Mouse (Mus musculus): ENCODE measurements at regions not wholly inside any gene's neighbourhood (a gene's known extent, or its start where the extent isn't known, plus 50 kb on each side); places are given as distances from the start of the nearest gene placed in this dataset.

DNA sequence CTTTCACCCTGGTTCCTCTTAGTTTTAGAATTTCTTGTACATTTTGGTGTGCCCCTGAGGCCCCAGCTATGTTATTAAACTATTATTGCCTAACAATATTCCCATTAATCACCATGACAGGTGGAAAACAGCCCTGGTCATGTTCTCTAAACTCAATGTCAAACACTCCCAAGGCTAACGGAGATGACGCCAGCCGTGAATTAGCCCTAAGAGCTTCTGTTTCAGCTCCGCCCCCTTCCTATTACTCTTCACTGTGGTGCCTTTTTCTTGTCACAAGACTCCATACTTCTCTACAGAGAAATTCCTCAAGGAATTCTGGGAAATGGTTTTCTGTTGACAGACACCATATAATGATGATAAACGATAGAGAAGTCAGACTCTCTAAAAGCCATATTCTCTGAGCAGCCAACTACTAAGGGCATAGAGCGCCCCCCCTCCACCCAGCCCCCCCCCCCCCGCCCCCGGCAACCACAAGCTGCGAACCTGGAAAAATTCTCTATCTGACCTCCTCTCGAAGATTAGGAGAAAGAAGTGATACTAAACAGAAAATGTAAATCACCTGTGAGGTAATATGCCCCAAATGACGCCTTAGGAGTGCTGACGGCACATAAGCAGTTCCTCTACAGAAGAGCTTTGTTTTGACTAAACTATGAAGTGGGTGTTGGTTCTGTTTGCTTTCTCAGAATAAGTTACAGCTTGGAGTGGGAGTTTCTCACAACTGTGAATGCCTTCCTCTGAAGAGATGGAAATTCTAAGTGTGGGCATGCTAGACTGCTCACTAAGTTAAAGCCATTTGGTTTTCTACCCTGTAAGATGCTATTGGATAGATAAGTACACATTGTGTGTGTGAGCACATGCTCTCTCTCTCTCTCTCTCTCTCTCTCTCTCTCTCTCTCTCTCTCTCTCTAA is 76.8 kb upstream of the Sfrp2 start:
- dilution Hi-C loops (cut with MboI; ENCODE audit: extremely low pct_ligation_motif_present, extremely low pct_unique_long_range_greater_than_20kb, low sequenced_read_pairs): no loop called here
- no peak overlapping the region for H3K27ac ChIP-seq (ENCODE audit: insufficient read depth, low read depth)
- H3K9me3 ChIP-seq (replicated peaks; ENCODE audit: low read length): no peaks in the 10 kb centered on the region
- H3K4me2 ChIP-seq (ENCODE audit: insufficient read depth, low read depth, poor library complexity, severe bottlenecking): peak overlapping the region; percentile 89
- no peaks in the 10 kb centered on the region for H3K36me3 ChIP-seq (replicated peaks in 1 of 2; ENCODE audit: control insufficient read depth in 1 of 2, insufficient read depth in 1 of 2, low read length in 1 of 2)
- no peak overlapping the region for H3K4me3 ChIP-seq (replicated peaks in 1 of 3; ENCODE audit: low read depth in 2 of 3, low read length in 2 of 3, poor library complexity in 1 of 3)
- in situ Hi-C loops (cut with MboI; ENCODE audit: low pct_ligation_motif_present, low pct_unique_long_range_greater_than_20kb, low sequenced_read_pairs): no loop called here
- no peak overlapping the region for H3K9ac ChIP-seq (ENCODE audit: insufficient read depth, low read depth)
- DNase-seq (ENCODE audit: extremely low read depth): peak; percentile 23
- no peaks in the 10 kb centered on the region for H3K27me3 ChIP-seq (replicated peaks)
- no peaks in the 10 kb centered on the region for H3K79me2 ChIP-seq (replicated peaks; ENCODE audit: control insufficient read depth, extremely low read depth, insufficient read depth, poor library complexity, severe bottlenecking)
- peaks cover 0 to 3% of the 10 kb centered on the region in 2 experiments; a peak in 2 of 4 replicates for H3K4me1 ChIP-seq (ENCODE audit: control insufficient read depth in 1 of 2, insufficient read depth in 2 of 2)
- TF ChIP-seq ELF1 (IDR thresholded peaks at IDR 0.05; ENCODE audit: low read depth, low read length): no peak
- no peak for TF ChIP-seq MEF2A (IDR thresholded peaks at IDR 0.05; ENCODE audit: borderline replicate concordance, low read depth, low read length)
- TF ChIP-seq CHD1 (IDR thresholded peaks at IDR 0.05; ENCODE audit: low read depth, low read length): no peak

DNA sequence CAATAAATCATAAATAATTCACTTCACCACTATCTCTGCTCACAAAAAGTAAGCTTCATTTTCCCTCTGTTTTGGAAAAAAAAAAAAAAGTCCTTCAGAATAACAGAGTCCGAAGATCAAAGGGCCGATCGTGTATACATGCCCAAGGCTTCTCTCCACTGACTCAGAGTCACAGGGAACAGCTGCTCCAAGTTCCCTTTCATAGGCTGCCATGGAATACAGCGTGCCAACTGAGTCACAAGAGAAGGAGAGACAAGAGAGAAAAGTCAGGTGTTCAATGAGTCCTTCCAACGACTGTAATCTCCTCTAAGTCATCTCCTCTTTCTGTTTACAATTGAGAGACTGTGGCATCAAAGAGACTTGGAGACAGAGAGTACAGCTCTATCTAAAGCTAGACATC is 71.6 kb upstream of the Sfrp2 start:
- in situ Hi-C loops (cut with MboI; ENCODE audit: low pct_ligation_motif_present, low pct_unique_long_range_greater_than_20kb, low sequenced_read_pairs): no loop called here
- H3K4me1 ChIP-seq (ENCODE audit: control insufficient read depth in 1 of 2, insufficient read depth in 2 of 2): peaks cover 0 to 2% of the 10 kb centered on the region in 2 experiments; a peak in 2 of 4 replicates
- H3K79me2 ChIP-seq (replicated peaks; ENCODE audit: control insufficient read depth, extremely low read depth, insufficient read depth, poor library complexity, severe bottlenecking): no peaks in the 10 kb centered on the region

DNA sequence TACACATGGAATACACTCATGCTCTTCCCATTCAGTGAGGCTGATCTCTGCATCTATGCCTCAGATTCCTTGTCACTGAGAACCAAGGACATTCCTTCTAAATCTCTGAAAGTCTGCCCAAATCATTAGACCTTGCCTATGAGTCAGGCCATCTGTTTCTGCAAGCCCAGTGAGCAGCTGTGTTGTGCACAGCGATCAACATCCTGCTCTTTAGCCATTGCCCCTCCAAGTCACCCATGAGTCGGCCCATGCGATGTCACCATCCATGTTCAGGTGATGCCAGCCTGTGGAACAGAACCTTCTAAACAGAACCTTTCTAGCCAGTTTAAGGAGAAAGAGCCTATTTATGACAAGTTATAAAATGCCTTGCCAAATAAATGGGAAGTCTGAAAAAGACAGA is 66.4 kb upstream of the Sfrp2 start:
- H3K9me3 ChIP-seq (replicated peaks; ENCODE audit: low read length): no peaks in the 10 kb centered on the region
- H3K27me3 ChIP-seq (replicated peaks): no peaks in the 10 kb centered on the region
- no peak overlapping the region for H3K9ac ChIP-seq (ENCODE audit: insufficient read depth, low read depth)
- H3K4me3 ChIP-seq (replicated peaks in 1 of 3; ENCODE audit: low read depth in 2 of 3, low read length in 2 of 3, poor library complexity in 1 of 3): no peak overlapping the region
- dilution Hi-C loops (cut with MboI; ENCODE audit: extremely low pct_ligation_motif_present, extremely low pct_unique_long_range_greater_than_20kb, low sequenced_read_pairs) (no loop called here), in situ Hi-C loops (cut with MboI; ENCODE audit: low pct_ligation_motif_present, low pct_unique_long_range_greater_than_20kb, low sequenced_read_pairs) (no loop called here)
- H3K79me2 ChIP-seq (replicated peaks; ENCODE audit: control insufficient read depth, extremely low read depth, insufficient read depth, poor library complexity, severe bottlenecking): no peaks in the 10 kb centered on the region
- no peak overlapping the region for H3K4me2 ChIP-seq (ENCODE audit: insufficient read depth, low read depth, poor library complexity, severe bottlenecking)
- H3K36me3 ChIP-seq (replicated peaks in 1 of 2; ENCODE audit: control insufficient read depth in 1 of 2, insufficient read depth in 1 of 2, low read length in 1 of 2): no peaks in the 10 kb centered on the region
- TF ChIP-seq MAFK (IDR thresholded peaks at IDR 0.05; ENCODE audit: insufficient replicate concordance, low read length) (no peak), ETS1 (conservative IDR thresholded peaks at IDR 0.05; ENCODE audit: low read depth, low read length) (no peak), MAZ (IDR thresholded peaks at IDR 0.05; ENCODE audit: low read depth, low read length) (no peak), ZNF384 (IDR thresholded peaks at IDR 0.05; ENCODE audit: low read depth, low read length) (no peak), CHD2 (IDR thresholded peaks at IDR 0.05; ENCODE audit: low read length) (no peak)
- H3K27ac ChIP-seq (ENCODE audit: insufficient read depth, low read depth): no peak overlapping the region
- H3K4me1 ChIP-seq (ENCODE audit: control insufficient read depth in 1 of 2, insufficient read depth in 2 of 2): peaks cover 0 to 4% of the 10 kb centered on the region in 2 experiments; a peak in 2 of 4 replicates
- DNase-seq (ENCODE audit: extremely low read depth): no peak

More for the DNA sequence above, 71.6 kb upstream of the Sfrp2 start:
- Histone ChIP-seq H3K9ac (ENCODE audit: insufficient read depth, low read depth) (no peak overlapping the region), H3K27me3 (replicated peaks) (no peaks in the 10 kb centered on the region), H3K9me3 (replicated peaks; ENCODE audit: low read length) (no peaks in the 10 kb centered on the region), H3K4me2 (ENCODE audit: insufficient read depth, low read depth, poor library complexity, severe bottlenecking) (no peak overlapping the region), H3K36me3 (replicated peaks in 1 of 2; ENCODE audit: control insufficient read depth in 1 of 2, insufficient read depth in 1 of 2, low read length in 1 of 2) (no peaks in the 10 kb centered on the region), H3K4me3 (replicated peaks in 1 of 3; ENCODE audit: low read depth in 2 of 3, low read length in 2 of 3, poor library complexity in 1 of 3) (no peak overlapping the region), H3K27ac (ENCODE audit: insufficient read depth, low read depth) (no peak overlapping the region)
- DNase-seq (ENCODE audit: extremely low read depth): no peak
- TF ChIP-seq IRF4 (IDR thresholded peaks at IDR 0.05; ENCODE audit: low read depth, low read length) (no peak), RCOR1 (conservative IDR thresholded peaks at IDR 0.05; ENCODE audit: low read depth, low read length) (no peak), HCFC1 (IDR thresholded peaks at IDR 0.05; ENCODE audit: low read depth, low read length) (no peak), CTCF (conservative IDR thresholded peaks at IDR 0.05 in 1 of 2, IDR thresholded peaks at IDR 0.05 in 1 of 2; ENCODE audit: low read depth in 2 of 2, low read length in 2 of 2) (no peak), JUN (IDR thresholded peaks at IDR 0.05; ENCODE audit: insufficient read depth, low read depth, low read length) (no peak), CHD2 (IDR thresholded peaks at IDR 0.05; ENCODE audit: low read length) (no peak), ZC3H11A (IDR thresholded peaks at IDR 0.05; ENCODE audit: low read depth, low read length) (no peak), E2F4 (IDR thresholded peaks at IDR 0.05; ENCODE audit: insufficient replicate concordance, low read depth, low read length) (no peak), TBP (conservative IDR thresholded peaks at IDR 0.05; ENCODE audit: low read depth, low read length) (no peak), UBTF (IDR thresholded peaks at IDR 0.05; ENCODE audit: low read depth, low read length) (no peak), POLR2A (IDR thresholded peaks at IDR 0.05; ENCODE audit: low read depth, low read length) (no peak), MXI1 (IDR thresholded peaks at IDR 0.05; ENCODE audit: low read depth, low read length) (no peak), ETS1 (conservative IDR thresholded peaks at IDR 0.05; ENCODE audit: low read depth, low read length) (no peak), POLR2AphosphoS2 (IDR thresholded peaks at IDR 0.05; ENCODE audit: low read depth, low read length) (no peak)
- dilution Hi-C loops (cut with MboI; ENCODE audit: extremely low pct_ligation_motif_present, extremely low pct_unique_long_range_greater_than_20kb, low sequenced_read_pairs): no loop called here

Data from CH12.LX (cell line).